Mouse (Mus musculus) embryo, embryonic 10.5 days (tissue): ENCODE results near the gene Slc22a1.

ENCODE experiments used
- DNase-seq: peaks from one replicate; pipeline ENCODE4 v3.0.0-alpha.2; 2015; ENCODE audit warnings: low spot score

Gene Slc22a1

DNA sequence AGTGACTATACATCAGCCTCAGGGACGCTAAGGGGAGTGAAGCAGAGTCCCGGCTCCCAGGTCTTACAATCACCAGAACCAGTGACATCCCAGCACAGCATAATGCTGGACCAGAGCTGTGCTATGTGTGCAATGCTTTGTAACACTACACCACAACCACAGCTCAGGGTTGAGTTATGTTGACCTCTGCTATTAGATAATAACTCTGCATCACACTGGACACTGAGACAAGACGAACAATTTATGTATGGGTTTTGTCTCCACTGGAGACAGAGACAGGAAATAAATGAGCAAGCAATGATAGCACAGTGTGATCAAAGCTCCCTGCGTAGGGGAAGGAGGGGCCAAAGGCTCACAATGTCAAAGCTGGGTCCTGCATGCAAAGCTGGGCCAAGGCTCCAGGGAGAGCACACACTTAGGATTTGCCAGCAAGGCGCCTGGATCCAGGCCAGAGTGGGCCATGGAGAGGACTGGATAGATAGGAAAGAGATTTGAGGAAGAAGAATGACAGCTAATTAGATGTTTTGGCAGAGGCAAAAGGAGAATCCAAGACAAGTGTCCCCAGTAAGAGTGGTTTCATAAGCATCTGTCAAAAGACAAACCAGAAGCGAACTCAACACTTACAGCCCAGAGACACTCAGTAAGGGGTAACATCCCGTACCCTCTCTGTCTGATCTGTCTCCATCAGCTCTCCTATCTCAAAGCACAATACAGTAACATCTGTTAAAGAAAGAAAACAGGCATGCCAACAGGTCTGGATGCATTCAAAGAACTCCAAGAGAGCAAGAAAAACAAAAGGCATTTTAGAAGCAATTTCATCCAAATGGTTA is 43.6 kb downstream of the Slc22a1 start:
- DNase-seq = peak; percentile 74

DNA sequence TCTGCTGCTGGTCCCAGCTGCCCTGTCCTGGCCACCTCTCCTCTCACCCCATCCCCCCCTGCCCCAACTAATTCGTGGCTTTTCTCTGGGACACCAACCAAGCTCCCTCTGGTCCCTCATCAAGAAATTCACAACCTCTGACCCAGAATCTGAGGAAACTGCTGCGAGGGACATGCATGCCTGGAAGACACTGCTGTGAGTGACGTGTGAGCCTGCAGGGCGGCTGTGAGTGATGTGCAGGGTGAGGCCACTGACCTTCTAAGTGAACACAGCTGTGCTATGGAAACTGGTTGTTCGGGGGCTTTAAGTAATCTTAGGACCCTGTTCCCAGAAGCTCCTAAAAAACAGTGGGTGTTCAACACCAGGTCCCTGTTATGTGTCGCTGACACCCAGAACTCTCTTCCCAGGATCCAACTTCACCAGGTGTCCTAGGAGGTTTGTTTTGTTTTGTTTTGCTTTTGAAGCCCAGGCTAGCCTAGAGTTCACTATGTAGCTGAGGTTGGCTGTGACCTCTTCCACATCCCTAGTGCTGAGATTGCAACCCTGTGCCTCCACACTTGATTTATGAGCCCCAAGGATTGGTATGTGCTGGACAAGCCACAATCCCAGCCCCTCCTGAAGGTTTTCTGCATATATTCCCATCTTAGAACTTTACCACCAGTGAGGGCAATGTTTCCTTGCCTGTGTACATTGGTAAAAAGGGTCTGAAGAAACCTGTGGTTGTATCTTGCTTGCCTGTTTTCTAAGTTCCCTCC is 44.5 kb downstream of the Slc22a1 start:
- DNase-seq = peak; percentile 76

DNA sequence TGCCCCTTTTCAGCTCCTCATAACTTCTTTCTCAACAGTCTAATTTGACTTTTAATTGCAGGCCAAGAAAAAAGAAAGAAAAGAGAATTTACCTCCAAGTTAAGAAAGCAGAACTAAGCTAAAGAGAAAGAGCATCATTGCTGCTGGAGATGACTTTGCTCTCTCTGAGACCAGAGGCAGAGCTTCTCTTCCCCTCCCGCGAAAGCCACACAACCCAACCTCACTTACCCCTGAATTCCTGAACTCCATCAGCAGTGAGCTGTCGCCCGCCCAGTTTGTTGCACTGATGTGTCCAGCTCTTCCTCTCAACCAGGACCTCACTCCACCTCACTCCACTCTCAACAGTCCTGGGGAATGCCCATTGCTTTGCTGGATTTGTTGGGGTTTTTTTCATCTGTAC is 47.6 kb downstream of the Slc22a1 start:
- no peak for DNase-seq

DNA sequence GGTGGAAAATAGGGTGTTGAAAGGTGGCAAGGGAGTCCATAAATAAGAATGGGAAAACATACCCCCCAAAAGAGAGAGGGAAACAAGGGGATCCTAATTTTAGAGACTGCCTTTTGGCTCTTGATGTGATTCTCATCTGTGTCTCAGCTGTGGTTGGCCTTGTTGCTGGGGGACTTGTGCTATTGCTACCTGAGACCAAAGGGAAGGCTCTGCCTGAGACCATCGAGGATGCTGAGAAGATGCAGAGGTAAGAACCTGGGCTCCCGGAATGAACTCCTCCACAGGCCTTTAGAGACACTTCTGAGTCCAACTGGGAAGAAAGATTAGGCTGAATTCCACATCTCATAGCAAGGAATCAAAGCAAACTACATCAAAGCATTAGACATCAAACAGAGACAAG is 56.0 kb downstream of the Slc22a1 start:
- DNase-seq = no peak

DNA sequence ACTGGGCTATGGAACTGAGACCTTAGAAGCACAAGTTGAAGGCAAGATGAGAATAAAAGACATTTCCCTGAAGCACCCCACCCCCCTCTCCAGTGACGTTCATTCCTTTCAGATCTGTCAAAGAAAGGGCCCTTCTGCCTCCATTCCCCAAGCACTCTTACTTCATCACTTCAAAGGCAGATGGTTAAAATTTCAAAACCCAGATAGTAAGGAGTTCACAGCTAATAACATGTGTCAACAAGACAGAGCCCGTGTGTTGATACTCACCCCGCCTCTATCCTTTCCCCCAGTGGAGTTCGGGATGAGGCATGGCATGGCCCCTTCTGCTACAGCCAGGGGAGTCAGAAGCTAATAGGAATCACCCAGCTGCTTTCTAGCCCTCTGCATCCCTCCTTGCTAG is 60.2 kb downstream of the Slc22a1 start:
- no peak for DNase-seq

DNA sequence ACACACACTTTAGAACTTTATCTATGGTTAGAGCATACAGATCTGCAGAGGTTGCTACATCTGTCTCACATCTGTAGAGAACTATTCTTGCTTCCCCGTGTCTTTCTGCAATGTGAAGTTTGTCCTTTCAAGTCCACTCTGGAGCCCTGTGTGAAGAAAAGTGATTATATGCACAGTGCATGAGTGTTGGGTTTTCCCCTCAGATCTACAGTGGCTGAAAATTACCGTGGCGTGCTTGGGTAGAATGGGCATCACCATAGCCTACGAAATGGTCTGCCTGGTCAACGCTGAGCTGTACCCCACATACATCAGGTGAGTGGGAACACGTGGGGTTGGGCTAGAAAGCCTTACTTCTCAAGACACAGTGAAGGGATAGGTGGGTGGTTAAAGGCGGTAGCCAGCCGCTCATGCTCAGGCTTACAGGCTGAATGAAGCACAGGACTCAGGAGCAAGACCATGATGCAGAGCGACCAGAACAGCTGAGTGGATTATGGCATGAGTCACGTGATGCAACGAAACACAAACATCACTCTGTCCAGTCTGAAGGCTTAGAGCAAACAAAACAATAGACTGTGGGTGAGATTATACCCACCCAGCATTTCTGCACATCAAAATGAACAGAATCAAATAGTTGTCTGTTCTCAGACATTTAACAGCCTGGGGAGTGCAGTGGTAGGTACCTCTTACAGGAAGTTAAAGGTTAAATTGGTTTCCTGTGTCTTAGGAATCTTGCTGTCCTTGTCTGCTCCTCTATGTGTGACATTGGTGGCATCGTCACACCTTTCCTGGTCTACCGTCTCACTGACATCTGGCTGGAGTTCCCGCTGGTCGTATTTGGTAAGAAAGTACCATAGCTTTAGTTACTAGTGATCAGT is 60.9 kb downstream of the Slc22a1 start:
- no peak for DNase-seq

DNA sequence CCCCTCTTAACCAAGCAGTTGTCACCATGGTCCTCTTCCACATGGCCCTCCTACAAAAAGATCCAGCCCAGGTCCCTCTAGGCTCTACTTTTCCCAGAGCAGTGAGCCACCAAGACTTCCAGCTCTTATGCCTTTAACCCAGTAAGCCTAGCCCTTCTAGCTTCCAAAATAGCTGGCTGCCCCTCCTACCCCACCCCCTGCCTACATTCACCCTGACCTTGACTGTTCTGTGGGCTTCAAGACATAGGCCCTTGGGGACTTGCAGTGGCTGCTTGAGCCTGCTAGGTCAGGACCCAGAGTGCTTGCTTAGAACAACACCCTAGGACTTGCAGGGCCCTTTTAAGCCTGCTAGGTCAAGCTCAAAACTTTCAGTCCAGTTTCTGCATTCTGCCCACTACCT is 68.4 kb downstream of the Slc22a1 start:
- DNase-seq = no peak

DNA sequence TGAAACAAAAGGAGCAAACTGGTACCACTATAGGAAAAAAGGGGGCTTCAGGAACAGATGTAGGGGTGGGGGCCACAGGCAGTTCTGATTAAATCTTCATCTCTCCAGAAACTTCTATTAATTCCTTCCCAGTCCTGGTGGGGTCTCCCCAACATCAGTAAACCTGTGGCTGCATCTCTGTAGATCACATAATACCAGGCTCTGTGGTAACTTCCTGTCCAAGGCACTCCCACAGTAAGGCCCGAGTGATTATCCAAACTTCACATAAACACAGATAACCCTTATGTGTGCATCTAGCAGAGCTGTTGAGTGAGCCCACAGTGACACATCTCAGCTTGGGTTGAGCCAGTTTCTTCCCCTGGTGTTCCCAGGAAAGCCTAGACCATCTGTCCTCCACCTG is 69.0 kb downstream of the Slc22a1 start:
- no peak for DNase-seq
